Mouse (Mus musculus) cerebral cortex, adult 2 months (tissue): ENCODE measurements around the gene Gm5538.

Source experiments
- WGBS: fragments of 180-500 bp; shearing (Covaris S2); methylation state at CpG from one replicate; pipeline ENCODE4 v1.1.7; 2018; 5-methylcytosine and 5-hydroxymethylcytosine counted together

The Gm5538 gene

DNA sequence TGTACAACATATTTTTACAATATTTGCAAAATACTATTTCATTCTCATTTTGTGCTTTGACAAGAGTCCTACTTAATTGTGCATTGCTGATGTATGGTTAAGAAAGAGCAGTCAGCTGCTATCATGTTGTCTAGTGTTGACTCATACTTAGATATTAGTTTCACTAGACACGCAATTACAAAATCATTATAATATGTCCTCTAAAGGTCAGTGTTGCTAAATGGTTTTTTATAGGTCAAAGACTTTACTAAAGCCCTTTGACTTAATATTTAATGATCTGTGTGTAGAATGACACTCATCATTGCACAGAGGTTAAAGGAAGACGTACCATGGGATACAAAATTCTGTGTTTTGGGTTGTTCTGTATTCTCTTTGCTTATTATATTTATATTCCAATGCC lies at the start of gene Gm5538:
Gene Gm5538, plus strand, starts transcription at position 301 of the 400 bp plus-strand sequence.
- WGBS = 96% methylated on average over 2 of the region's 2 CpGs

DNA sequence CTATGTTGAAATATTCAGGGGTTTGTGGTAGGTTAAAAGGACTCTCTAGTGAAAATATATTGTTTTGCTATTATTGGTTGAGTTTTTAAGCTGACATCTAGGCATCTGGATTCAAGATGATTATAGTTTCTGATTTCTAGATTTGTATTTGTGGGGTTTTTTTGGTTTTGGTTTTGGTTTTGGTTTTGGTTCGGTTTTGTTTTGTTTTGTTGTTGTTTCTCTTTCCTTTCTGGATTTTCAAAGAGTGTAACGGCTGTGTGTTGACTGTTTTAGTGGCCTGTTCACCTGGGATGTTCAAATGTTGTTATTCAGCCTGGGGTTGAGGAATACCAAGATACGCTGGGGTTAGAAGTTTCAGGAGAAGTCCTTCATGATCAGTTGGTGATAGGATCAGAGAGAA lies 32.2 kb upstream of the Gm5538 start:
- WGBS = 81% methylated on average over 3 of the region's 3 CpGs

DNA sequence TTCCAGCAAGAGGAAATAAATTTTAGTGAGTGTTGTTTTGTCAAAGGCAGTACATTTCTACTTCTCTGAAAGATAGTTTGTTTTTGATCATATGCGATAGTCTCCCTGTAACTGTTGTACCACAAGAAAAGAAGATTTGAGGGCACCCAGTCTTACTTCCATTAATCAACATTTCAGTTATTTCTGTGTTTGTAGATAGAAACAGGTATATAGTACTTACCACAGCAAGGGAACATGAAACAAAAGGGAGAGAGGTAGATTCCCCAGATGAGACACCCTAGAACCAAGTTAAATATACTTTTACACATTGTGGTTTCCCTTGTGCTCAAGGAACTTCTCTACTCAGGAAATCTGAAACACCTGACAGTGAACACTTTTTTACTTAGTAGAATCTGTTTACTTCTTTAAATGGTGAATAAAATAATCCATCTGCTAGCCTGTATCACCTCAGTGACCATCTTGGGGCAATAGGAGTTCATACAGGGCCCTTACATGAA lies 26.9 kb upstream of the Gm5538 start:
- WGBS = 96% methylated on average over 1 of the region's 1 CpGs

DNA sequence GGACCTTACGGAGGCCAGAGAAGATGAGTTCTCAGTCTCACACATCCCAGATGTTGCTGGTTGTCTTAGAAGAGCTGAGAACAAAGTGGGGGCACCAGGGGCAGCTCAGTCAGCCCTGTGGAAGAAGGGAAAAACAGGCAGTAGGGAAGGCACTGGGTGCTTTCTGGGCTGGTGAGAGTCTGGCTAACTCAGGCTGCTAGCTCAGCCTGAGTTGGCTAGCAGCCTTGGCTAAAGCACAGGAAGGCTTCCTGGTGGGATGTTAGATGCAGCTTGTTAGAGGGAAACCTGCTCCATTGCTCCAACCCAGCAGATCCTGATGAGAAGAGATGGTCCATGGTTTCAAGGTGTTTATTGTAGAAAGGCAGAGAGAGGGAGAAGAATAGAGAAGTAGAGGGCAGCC lies 10.3 kb downstream of the Gm5538 start:
- 90% methylated on average over 1 of the region's 1 CpGs for WGBS

DNA sequence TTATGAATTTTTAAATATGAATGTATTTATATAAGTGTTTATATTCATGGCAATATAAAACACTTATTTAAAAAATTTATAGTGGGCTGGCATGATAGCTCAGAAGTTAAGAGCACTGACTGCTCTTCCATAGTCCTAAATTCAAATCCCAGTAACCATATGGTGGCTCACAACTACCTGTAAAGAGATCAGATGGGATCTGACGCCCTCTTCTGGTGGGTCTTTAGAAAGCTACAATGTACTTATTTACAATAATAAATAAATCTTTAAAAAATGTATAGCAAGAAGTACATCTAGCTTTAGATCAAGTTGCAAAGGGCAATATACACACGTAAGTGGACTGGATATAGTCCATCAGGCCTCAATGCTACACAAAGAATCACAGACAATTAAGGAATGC lies 14.6 kb downstream of the Gm5538 start:
- WGBS = 20% methylated on average over 2 of the region's 2 CpGs
